ENCODE assay signal across 14 mouse cellular contexts in the genomic region with DNA sequence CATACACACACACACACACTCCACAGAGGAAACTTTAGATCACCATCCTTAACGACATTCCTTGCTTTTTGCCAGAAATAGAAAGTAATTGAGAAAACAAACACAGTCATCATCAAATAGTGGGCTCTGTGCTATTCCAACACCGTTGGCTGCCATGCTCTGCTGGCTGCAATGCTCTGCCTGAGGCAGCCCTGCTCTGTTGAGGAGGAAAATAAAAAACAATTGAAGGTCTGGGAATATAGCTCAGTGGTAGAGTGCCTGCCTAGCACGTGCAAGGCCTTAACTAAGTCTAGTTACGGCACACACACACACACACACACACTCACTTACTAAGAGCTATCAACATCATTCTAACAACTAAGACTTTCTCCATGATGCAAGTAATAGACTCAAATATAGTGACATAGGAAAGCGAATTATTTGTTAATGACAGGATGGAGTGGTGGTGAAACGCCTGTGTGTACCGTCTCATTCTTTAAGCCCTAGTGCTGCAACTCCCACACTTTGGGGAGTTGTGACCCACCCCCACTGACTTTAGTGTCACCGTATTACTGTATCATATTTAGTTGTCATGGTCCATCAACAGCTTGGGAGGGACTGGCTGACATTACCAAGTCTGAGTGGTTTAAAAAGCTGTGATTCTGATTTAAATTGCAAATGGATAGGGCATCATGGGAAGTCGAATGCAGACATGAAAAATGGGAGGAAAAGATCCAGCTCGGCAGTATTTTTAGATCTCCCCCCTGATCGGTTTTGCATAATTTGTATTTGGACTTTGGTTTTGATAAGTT. TPM values are rescaled to one million over a fixed set of nuclear protein-coding genes. Genes with fewer than 3 reads are reported as not detected.
"Had no signal": no experiment of that assay in that cellular context is flagged by ENCODE, and none has a peak within 500 bp of the region (broad histone marks: within the 10 kb centered on the region; RNA-seq: fewer than 3 reads in every experiment).

No protein-coding gene starts in this region.

- H3K27me3 ChIP-seq: liver, embryonic 15.5 days; midbrain, embryonic 13.5 days had no signal

- ATAC-seq: lung, postnatal 0 days; midbrain, embryonic 13.5 days had no signal

- H3K27ac ChIP-seq: left cerebral cortex, adult 2 months; limb, embryonic 10.5 days; liver, embryonic 15.5 days; midbrain, embryonic 13.5 days had no signal

- H3K4me3 ChIP-seq: left cerebral cortex, adult 2 months; limb, embryonic 10.5 days; liver, embryonic 15.5 days; midbrain, embryonic 13.5 days had no signal

- H3K9ac ChIP-seq: liver, embryonic 15.5 days; midbrain, embryonic 13.5 days had no signal

- DNase-seq: kidney, postnatal 14 days; lung, adult 2 months; lung, postnatal 36 days; retina, postnatal 1 day; right cerebral cortex, postnatal 4 days; spleen, adult 18-20 months; thymus, adult 18-20 months; thymus, postnatal 14 days had no signal

- H3K9me3 ChIP-seq: limb, embryonic 10.5 days; liver, embryonic 15.5 days; midbrain, embryonic 13.5 days had no signal

- H3K36me3 ChIP-seq: limb, embryonic 10.5 days; liver, embryonic 15.5 days; midbrain, embryonic 13.5 days had no signal

- H3K4me2 ChIP-seq: liver, embryonic 11.5 days; liver, embryonic 15.5 days; midbrain, embryonic 13.5 days had no signal

- H3K4me1 ChIP-seq: limb, embryonic 10.5 days; liver, embryonic 15.5 days; midbrain, embryonic 13.5 days had no signal

RNA-seq across cellular contexts. Expression of a gene that starts 19.3 kb away (rescaled TPM):
- polyA plus RNA-seq: limb, embryonic 10.5 days; liver, embryonic 15.5 days; lung, adult 2 months; lung, postnatal 0 days had no signal
